Comparison of ENCODE assay signal across 11 mouse cellular contexts in the genomic region with DNA sequence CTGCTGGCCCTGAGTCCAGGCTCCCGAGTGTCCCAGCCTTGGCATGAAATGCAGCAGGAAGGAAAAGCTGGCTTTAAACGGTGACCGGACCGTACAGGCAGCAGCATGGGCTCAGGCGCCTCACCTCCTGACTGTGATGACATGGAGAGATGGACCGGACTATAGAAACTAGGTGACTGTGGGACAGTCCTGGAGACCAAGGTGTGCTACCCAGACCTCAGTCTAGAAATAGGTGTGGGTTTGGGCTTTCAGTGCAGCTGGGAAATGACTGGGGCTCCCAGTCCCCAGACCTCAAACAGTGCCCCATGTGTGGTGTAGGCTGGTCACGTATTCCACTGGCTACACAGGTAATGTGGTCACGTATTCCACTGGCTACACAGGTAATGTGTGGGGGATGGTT. TPM values are rescaled to one million over a fixed set of nuclear protein-coding genes. Genes with fewer than 3 reads are reported as not detected.
DNase-seq lines count a peak whose midpoint lies in the region; ATAC-seq and TF ChIP-seq lines count a peak whose summit lies in the region.
"Had no signal": no experiment of that assay in that cellular context is flagged by ENCODE, and none has a peak within 500 bp of the region (broad histone marks: within the 10 kb centered on the region; RNA-seq: fewer than 3 reads in every experiment).

No protein-coding gene starts in this region.

- peak overlapping the region; percentile 54 for H3K9ac ChIP-seq in heart, embryonic 14.5 days (ENCODE audit: low read length)
- H3K9ac ChIP-seq in lung, embryonic 16.5 days (ENCODE audit: low read length) = peak overlapping the region; percentile 30; the same call in 1 of the 2 replicates
- no peak overlapping the region for H3K9ac ChIP-seq in limb, embryonic 11.5 days (ENCODE audit: low read length)
- no peak overlapping the region for H3K9ac ChIP-seq in midbrain, postnatal 0 days (replicated peaks; ENCODE audit: low read length, poor library complexity, severe bottlenecking)
- H3K9ac ChIP-seq: midbrain, embryonic 12.5 days had no signal

- 0 out of 2 replicates have a peak, but pooled peaks have one; percentile 3 for ATAC-seq in heart, embryonic 14.5 days (ENCODE audit: insufficient number of reproducible peaks, insufficient read depth, low FRiP score, low read depth)
- ATAC-seq in lung, embryonic 16.5 days (ENCODE audit: low read depth) = peak; percentile 21; the same call in 1 of the 2 replicates
- no peak for ATAC-seq in limb, embryonic 11.5 days (ENCODE audit: insufficient number of reproducible peaks, low FRiP score, low TSS enrichment, low read depth)
- ATAC-seq in midbrain, postnatal 0 days (ENCODE audit: low FRiP score) = no peak

- 72% methylated on average over 8 of the region's 8 CpGs for WGBS in heart, embryonic 14.5 days
- WGBS in lung, embryonic 16.5 days = 80% methylated on average over 8 of the region's 8 CpGs
- 84% methylated on average over 8 of the region's 8 CpGs for WGBS in limb, embryonic 11.5 days
- WGBS in midbrain, postnatal 0 days = 86% methylated on average over 8 of the region's 8 CpGs

- H3K27ac ChIP-seq in heart, embryonic 14.5 days (replicated peaks in 1 of 2; ENCODE audit: control insufficient read depth in 1 of 2, insufficient read depth in 1 of 2, low read depth in 2 of 2, low read length in 2 of 2) = peak overlapping the region; percentile 80 to 89
- peak overlapping the region; percentile 87 for H3K27ac ChIP-seq in lung, embryonic 16.5 days (ENCODE audit: low read length)
- peak overlapping the region; percentile 51; the same call in 1 of the 2 replicates for H3K27ac ChIP-seq in limb, embryonic 11.5 days (replicated peaks; ENCODE audit: low read depth, low read length)
- peak overlapping the region; percentile 32; the same call in 1 of the 2 replicates for H3K27ac ChIP-seq in midbrain, postnatal 0 days (ENCODE audit: low read depth, low read length)
- H3K27ac ChIP-seq: midbrain, embryonic 12.5 days had no signal

- TF ChIP-seq CTCF in midbrain, postnatal 0 days (IDR thresholded peaks at IDR 0.05) = no peak

- no peaks in the 10 kb centered on the region for H3K27me3 ChIP-seq in heart, embryonic 14.5 days (ENCODE audit: control insufficient read depth, insufficient read depth, low read length)
- H3K27me3 ChIP-seq in lung, embryonic 16.5 days (ENCODE audit: control insufficient read depth, insufficient read depth, low read depth, low read length) = no peaks in the 10 kb centered on the region
- no peaks in the 10 kb centered on the region for H3K27me3 ChIP-seq in limb, embryonic 11.5 days (ENCODE audit: control insufficient read depth, insufficient read depth, low read length)
- H3K27me3 ChIP-seq in midbrain, postnatal 0 days (ENCODE audit: insufficient read depth, low read length) = no peaks in the 10 kb centered on the region
- H3K27me3 ChIP-seq: midbrain, embryonic 12.5 days had no signal

- H3K9me3 ChIP-seq in heart, embryonic 14.5 days (ENCODE audit: control insufficient read depth, low read length) = no peaks in the 10 kb centered on the region
- H3K9me3 ChIP-seq in lung, embryonic 16.5 days (ENCODE audit: control insufficient read depth, low read length) = no peaks in the 10 kb centered on the region
- no peaks in the 10 kb centered on the region for H3K9me3 ChIP-seq in limb, embryonic 11.5 days (ENCODE audit: control insufficient read depth, low read length)
- H3K9me3 ChIP-seq in midbrain, postnatal 0 days (ENCODE audit: low read length) = no peaks in the 10 kb centered on the region
- H3K9me3 ChIP-seq: midbrain, embryonic 12.5 days had no signal

- DNase-seq in heart, postnatal 36 days = no peak
- DNase-seq in lung, postnatal 10 days = no peak
- DNase-seq in limb, embryonic 11.5 days (ENCODE audit: low spot score) = no peak
- no peak for DNase-seq in midbrain, postnatal 0 days (ENCODE audit: low spot score)
- DNase-seq in ovary, adult 18-20 months (ENCODE audit: low spot score) = no peak
- no peak for DNase-seq in frontal cortex, postnatal 10 days (ENCODE audit: low spot score in 2 of 2)
- DNase-seq: adrenal gland, postnatal 10 days; retina, postnatal 1 day had no signal

- no peak overlapping the region for H3K4me3 ChIP-seq in heart, embryonic 14.5 days (ENCODE audit: control insufficient read depth in 1 of 2, insufficient read depth in 1 of 2, low read depth in 1 of 2, low read length in 2 of 2)
- no peak overlapping the region for H3K4me3 ChIP-seq in lung, embryonic 16.5 days (ENCODE audit: low read length)
- no peak overlapping the region for H3K4me3 ChIP-seq in limb, embryonic 11.5 days (ENCODE audit: low read depth, low read length)
- H3K4me3 ChIP-seq in midbrain, postnatal 0 days (ENCODE audit: low read depth, low read length) = no peak overlapping the region
- H3K4me3 ChIP-seq: midbrain, embryonic 12.5 days had no signal

- H3K36me3 ChIP-seq in heart, embryonic 14.5 days (ENCODE audit: control insufficient read depth, insufficient read depth, low read length) = peaks cover 56% of the 10 kb centered on the region
- peaks cover 34% of the 10 kb centered on the region for H3K36me3 ChIP-seq in lung, embryonic 16.5 days (ENCODE audit: control insufficient read depth, insufficient read depth, low read length)
- H3K36me3 ChIP-seq in limb, embryonic 11.5 days (ENCODE audit: control insufficient read depth, insufficient read depth, low read length) = peaks cover 12% of the 10 kb centered on the region; the same call in 1 of the 2 replicates
- H3K36me3 ChIP-seq in midbrain, postnatal 0 days (ENCODE audit: insufficient read depth, low read length) = peaks cover 37% of the 10 kb centered on the region

- H3K4me2 ChIP-seq in heart, embryonic 14.5 days (ENCODE audit: low read length) = peak overlapping the region; percentile 49; the same call in 1 of the 2 replicates
- H3K4me2 ChIP-seq in lung, embryonic 16.5 days (ENCODE audit: low read depth, low read length) = peak overlapping the region; percentile 30; the same call in 1 of the 2 replicates
- no peak overlapping the region for H3K4me2 ChIP-seq in limb, embryonic 11.5 days (ENCODE audit: low read depth, severe bottlenecking)
- no peak overlapping the region for H3K4me2 ChIP-seq in midbrain, postnatal 0 days (ENCODE audit: low read depth, low read length, poor library complexity, severe bottlenecking)
- H3K4me2 ChIP-seq: midbrain, embryonic 12.5 days had no signal

- peaks cover 18 to 27% of the 10 kb centered on the region in 2 experiments for H3K4me1 ChIP-seq in heart, embryonic 14.5 days (ENCODE audit: control insufficient read depth in 2 of 2, insufficient read depth in 2 of 2, low read length in 2 of 2)
- H3K4me1 ChIP-seq in lung, embryonic 16.5 days (replicated peaks; ENCODE audit: control insufficient read depth, insufficient read depth, low read length) = peaks cover 5% of the 10 kb centered on the region; the same call in 1 of the 2 replicates
- H3K4me1 ChIP-seq in limb, embryonic 11.5 days (ENCODE audit: control insufficient read depth, insufficient read depth, low read length) = peaks cover 22% of the 10 kb centered on the region
- H3K4me1 ChIP-seq in midbrain, postnatal 0 days (ENCODE audit: insufficient read depth, low read length) = no peaks in the 10 kb centered on the region

- intact Hi-C loops in heart, postnatal 36 days (cut with DNase I) = no loop called here

RNA-seq across cellular contexts. Expression of gene 1500011B03Rik, which starts 16.6 kb away (rescaled TPM):
- 52.5 and 58.7 TPM in 2 replicates for polyA plus RNA-seq in heart, embryonic 14.5 days (2014; fragmentation: Nextera tagmentation; extraction: Ambion mirVana)
- 1 to 10 TPM; 5.2 to 5.9 TPM for total RNA-seq in heart, postnatal 36 days (2021)
- 70.6 and 70.9 TPM in 2 replicates for polyA plus RNA-seq in lung, embryonic 16.5 days (2015; fragmentation: Nextera tagmentation; extraction: Ambion mirVana)
- polyA plus RNA-seq in limb, embryonic 11.5 days (2014; fragmentation: Nextera tagmentation; extraction: Ambion mirVana) = 91.5 and 93.4 TPM in 2 replicates
- total RNA-seq in midbrain, postnatal 0 days (2014; rRNA removed) = 299 and 345 TPM in 2 replicates
- polyA plus RNA-seq in midbrain, postnatal 0 days (2015; fragmentation: Nextera tagmentation; extraction: Ambion mirVana) = 372 and 393 TPM in 2 replicates

RNA-seq across cellular contexts. Expression of gene Git2, which starts 31.3 kb away (rescaled TPM):
- polyA plus RNA-seq in heart, embryonic 14.5 days (2014; fragmentation: Nextera tagmentation; extraction: Ambion mirVana) = 32.6 TPM in 2 replicates
- total RNA-seq in heart, postnatal 36 days (2021) = 10 to 100 TPM; 28.7 to 32.0 TPM
- 57.4 and 59.0 TPM in 2 replicates for polyA plus RNA-seq in lung, embryonic 16.5 days (2015; fragmentation: Nextera tagmentation; extraction: Ambion mirVana)
- polyA plus RNA-seq in limb, embryonic 11.5 days (2014; fragmentation: Nextera tagmentation; extraction: Ambion mirVana) = 35.2 and 39.1 TPM in 2 replicates
- total RNA-seq in midbrain, postnatal 0 days (2014; rRNA removed) = 41.8 and 45.1 TPM in 2 replicates
- polyA plus RNA-seq in midbrain, postnatal 0 days (2015; fragmentation: Nextera tagmentation; extraction: Ambion mirVana) = 25.5 and 33.8 TPM in 2 replicates

RNA-seq across cellular contexts. Expression of gene Ankrd13a, which starts 32.2 kb away (rescaled TPM):
- polyA plus RNA-seq in heart, embryonic 14.5 days (2014; fragmentation: Nextera tagmentation; extraction: Ambion mirVana) = 41.2 and 42.3 TPM in 2 replicates
- 10 to 100 TPM; 30.9 to 42.3 TPM for total RNA-seq in heart, postnatal 36 days (2021)
- 31.2 and 43.1 TPM in 2 replicates for polyA plus RNA-seq in lung, embryonic 16.5 days (2015; fragmentation: Nextera tagmentation; extraction: Ambion mirVana)
- 49.4 and 54.2 TPM in 2 replicates for polyA plus RNA-seq in limb, embryonic 11.5 days (2014; fragmentation: Nextera tagmentation; extraction: Ambion mirVana)
- total RNA-seq in midbrain, postnatal 0 days (2014; rRNA removed) = 39.3 and 47.3 TPM in 2 replicates
- 22.4 and 24.9 TPM in 2 replicates for polyA plus RNA-seq in midbrain, postnatal 0 days (2015; fragmentation: Nextera tagmentation; extraction: Ambion mirVana)

RNA-seq across cellular contexts. Expression of gene 4930519G04Rik, which starts 46.8 kb away (rescaled TPM):
- not detected in 2 replicates for polyA plus RNA-seq in heart, embryonic 14.5 days (2014; fragmentation: Nextera tagmentation; extraction: Ambion mirVana)
- total RNA-seq in heart, postnatal 36 days (2021) = not detected
- polyA plus RNA-seq in lung, embryonic 16.5 days (2015; fragmentation: Nextera tagmentation; extraction: Ambion mirVana) = not detected in 2 replicates
- not detected in 2 replicates for polyA plus RNA-seq in limb, embryonic 11.5 days (2014; fragmentation: Nextera tagmentation; extraction: Ambion mirVana)
- total RNA-seq in midbrain, postnatal 0 days (2014; rRNA removed) = not detected in 2 replicates
- polyA plus RNA-seq in midbrain, postnatal 0 days (2015; fragmentation: Nextera tagmentation; extraction: Ambion mirVana) = not detected in 2 replicates
- total RNA-seq: adrenal gland, postnatal 10 days had no signal
- polyA plus RNA-seq: midbrain, embryonic 12.5 days had no signal

RNA-seq across cellular contexts. Expression of gene Gm9936, which starts 51.8 kb away (rescaled TPM):
- not detected in 2 replicates for polyA plus RNA-seq in heart, embryonic 14.5 days (2014; fragmentation: Nextera tagmentation; extraction: Ambion mirVana)
- total RNA-seq in heart, postnatal 36 days (2021) = not detected
- polyA plus RNA-seq in lung, embryonic 16.5 days (2015; fragmentation: Nextera tagmentation; extraction: Ambion mirVana) = 0.06 and 0.11 TPM in 2 replicates
- polyA plus RNA-seq in limb, embryonic 11.5 days (2014; fragmentation: Nextera tagmentation; extraction: Ambion mirVana) = 0.07 TPM in 1 of 2 replicates, not detected in the other
- 5.8 and 6.7 TPM in 2 replicates for total RNA-seq in midbrain, postnatal 0 days (2014; rRNA removed)
- 3.1 and 3.3 TPM in 2 replicates for polyA plus RNA-seq in midbrain, postnatal 0 days (2015; fragmentation: Nextera tagmentation; extraction: Ambion mirVana)

Comparison
In these comparisons a context has a peak if more than half of its experiments do, and no peak if none do; other contexts are left out.
1. ATAC-seq: peak in heart, embryonic 14.5 days (single experiment) and lung, embryonic 16.5 days (single experiment); none in limb, embryonic 11.5 days (single experiment) and midbrain, postnatal 0 days (single experiment).
2. H3K27ac ChIP-seq: peak in every context shown above with its lines; median percentile 87 in lung, embryonic 16.5 days; 84 in heart, embryonic 14.5 days; 51 in limb, embryonic 11.5 days; 32 in midbrain, postnatal 0 days.
3. H3K4me2 ChIP-seq: peak in heart, embryonic 14.5 days (single experiment) and lung, embryonic 16.5 days (single experiment); none in limb, embryonic 11.5 days (single experiment) and midbrain, postnatal 0 days (single experiment).
4. H3K9ac ChIP-seq: peak in heart, embryonic 14.5 days (single experiment) and lung, embryonic 16.5 days (single experiment); none in limb, embryonic 11.5 days (single experiment) and midbrain, postnatal 0 days (single experiment).